18 mouse cellular contexts compared by ENCODE assay signal in the genomic region with DNA sequence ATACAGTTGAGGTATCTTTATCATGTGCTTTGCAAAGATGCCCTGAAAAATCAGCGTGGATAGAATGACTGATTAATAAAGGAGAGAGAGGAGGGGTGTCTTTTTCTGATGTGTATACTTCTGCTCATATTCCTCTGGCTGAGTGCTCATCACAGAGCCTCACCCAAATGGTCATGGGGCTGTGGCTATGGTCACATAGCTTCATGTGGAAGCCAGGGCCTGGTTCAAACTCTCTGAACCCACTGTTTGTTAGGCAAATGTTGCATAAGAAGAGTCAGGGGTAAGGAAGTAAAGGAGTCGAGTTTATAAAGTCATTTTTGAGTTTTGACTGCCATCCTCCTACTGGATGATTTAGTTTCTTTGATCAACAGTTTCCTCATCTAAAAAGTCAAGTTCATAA.
"Had no signal": no experiment of that assay in that cellular context is flagged by ENCODE, and none has a peak within 500 bp of the region (broad histone marks: within the 10 kb centered on the region; RNA-seq: fewer than 3 reads in every experiment).

No protein-coding gene starts in this region.

- H3K4me2 ChIP-seq: lung, embryonic 14.5 days; midbrain, embryonic 11.5 days; midbrain, embryonic 13.5 days; midbrain, embryonic 15.5 days; neural tube, embryonic 13.5 days; neural tube, embryonic 15.5 days; stomach, embryonic 15.5 days had no signal

- H3K9me3 ChIP-seq: midbrain, embryonic 13.5 days; midbrain, embryonic 15.5 days; neural tube, embryonic 13.5 days; neural tube, embryonic 15.5 days; stomach, embryonic 15.5 days had no signal

- H3K27me3 ChIP-seq: megakaryocyte, embryonic 14.5 days; midbrain, embryonic 13.5 days; midbrain, embryonic 15.5 days; neural tube, embryonic 13.5 days; neural tube, embryonic 15.5 days; stomach, embryonic 15.5 days had no signal

- ATAC-seq: midbrain, embryonic 13.5 days; midbrain, embryonic 15.5 days had no signal

- H3K9ac ChIP-seq: liver, embryonic 14.5 days; lung, embryonic 14.5 days; midbrain, embryonic 13.5 days; midbrain, embryonic 15.5 days; neural tube, embryonic 13.5 days; neural tube, embryonic 15.5 days; stomach, embryonic 15.5 days had no signal

- H3K27ac ChIP-seq: liver, embryonic 14.5 days; midbrain, embryonic 13.5 days; midbrain, embryonic 15.5 days; neural tube, embryonic 13.5 days; neural tube, embryonic 15.5 days; stomach, embryonic 15.5 days; stomach, postnatal 0 days had no signal

- H3K4me3 ChIP-seq: megakaryocyte, embryonic 14.5 days; midbrain, embryonic 13.5 days; midbrain, embryonic 15.5 days; myocyte; neural tube, embryonic 13.5 days; neural tube, embryonic 15.5 days; stomach, embryonic 15.5 days had no signal

- H3K36me3 ChIP-seq: midbrain, embryonic 13.5 days; midbrain, embryonic 15.5 days; neural tube, embryonic 13.5 days; neural tube, embryonic 15.5 days; stomach, embryonic 15.5 days had no signal

- DNase-seq: lung, adult 18-20 months; lung, embryonic 14.5 days; lung, postnatal 14 days; lung, postnatal 4 days; right cerebral cortex, postnatal 14 days; thymus, adult 2 months; thymus, postnatal 25 days; thymus, postnatal 4 days had no signal

- H3K4me1 ChIP-seq: megakaryocyte, embryonic 14.5 days; midbrain, embryonic 15.5 days; neural tube, embryonic 13.5 days; neural tube, embryonic 15.5 days had no signal
